Mouse (Mus musculus) stomach, embryonic 16.5 days (tissue): ENCODE results near the gene Nmt2. TPM values are rescaled to one million over a fixed set of nuclear protein-coding genes. Genes with fewer than 3 reads are reported as not detected.

Experiments
- ATAC-seq: fragments of 200-750 bp; cut with Nextera tagmentation; 2 replicates; pipeline ENCODE4 v1.8.0; 2017; ENCODE audit warnings: moderate number of reproducible peaks, moderate TSS enrichment; ENCODE audit not compliant: insufficient read depth, low FRiP score
- H3K27ac ChIP-seq: fragments of 300-500 bp; sonication (generic); 2 replicates; pipeline ENCODE4 v1.5.1; 2014; ENCODE audit warnings: low read length
- H3K27me3 ChIP-seq: fragments of 300-500 bp; sonication (generic); 2 replicates; pipeline ENCODE4 v1.6.1; 2014; ENCODE audit warnings: low read length, control low read depth, mixed read lengths; ENCODE audit not compliant: control insufficient read depth, insufficient read depth
- H3K36me3 ChIP-seq: fragments of 300-500 bp; sonication (generic); 2 replicates; pipeline ENCODE4 v1.6.1; 2014; ENCODE audit warnings: low read length; ENCODE audit not compliant: control insufficient read depth, insufficient read depth
- H3K4me1 ChIP-seq: fragments of 300-500 bp; sonication (generic); 2 replicates; pipeline ENCODE4 v1.6.1; 2014; ENCODE audit warnings: low read length, control low read depth, mixed read lengths; ENCODE audit not compliant: control insufficient read depth, insufficient read depth
- H3K4me2 ChIP-seq: fragments of 300-500 bp; sonication (generic); 2 replicates; pipeline ENCODE4 v1.6.1; 2014; ENCODE audit warnings: low read depth, low read length, mixed read lengths
- H3K4me3 ChIP-seq: fragments of 300-500 bp; sonication (generic); replicated peaks from 2 replicates; pipeline ENCODE4 v1.5.1; 2014; ENCODE audit warnings: mild to moderate bottlenecking, low read length
- H3K9ac ChIP-seq: fragments of 300-500 bp; sonication (generic); 2 replicates; pipeline ENCODE4 v1.6.1; 2014; ENCODE audit warnings: low read length
- H3K9me3 ChIP-seq: fragments of 300-500 bp; sonication (generic); replicated peaks from 2 replicates; pipeline ENCODE4 v1.6.1; 2016; ENCODE audit warnings: low read length, control low read depth; ENCODE audit not compliant: control insufficient read depth
- WGBS: fragments of 180-500 bp; shearing (Covaris S2); extraction: QIAGEN DNeasy Blood & Tissue Kit; methylation state at CpG from one replicate; pipeline ENCODE4 v1.1.7; 2014; 5-methylcytosine and 5-hydroxymethylcytosine counted together
- polyA plus RNA-seq: library from polyadenylated mRNA; unstranded; fragments of >200 nt; fragmentation: Nextera tagmentation; extraction: Ambion mirVana; gene quantifications from 2 replicates; pipeline ENCODE4 v1.2.1, GENCODE M21; 2015

Gene Nmt2
- polyA plus RNA-seq, 1 experiment from 2014 or later = 36.7 TPM

DNA sequence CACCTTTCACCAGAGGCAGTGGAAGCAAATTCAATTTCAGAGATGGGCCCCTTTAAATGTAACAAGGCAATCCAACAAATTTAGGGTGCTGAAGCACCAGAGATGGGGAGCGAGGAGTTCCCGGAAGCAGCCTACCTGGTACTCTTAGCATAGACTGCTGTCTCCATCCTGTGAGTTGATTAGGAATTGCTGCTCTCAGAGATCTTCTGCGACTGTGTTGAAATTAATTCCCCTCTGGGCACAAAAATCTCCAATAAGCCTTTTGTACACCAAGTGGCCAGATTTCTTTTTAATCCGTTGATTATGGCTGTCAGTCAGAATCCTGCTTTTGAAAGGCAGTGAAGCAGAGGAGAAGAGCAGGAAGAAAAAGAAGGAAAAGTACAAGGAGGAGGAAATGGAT, 81.1 kb downstream of the Nmt2 start:
- no peak overlapping the region for H3K4me3 ChIP-seq
- no peak overlapping the region for H3K9ac ChIP-seq
- H3K36me3 ChIP-seq = no peaks in the 10 kb centered on the region
- H3K9me3 ChIP-seq = no peaks in the 10 kb centered on the region
- WGBS = 58% methylated on average over 4 of the region's 4 CpGs
- ATAC-seq = no peak
- H3K27me3 ChIP-seq = no peaks in the 10 kb centered on the region
- H3K27ac ChIP-seq = no peak overlapping the region
- H3K4me1 ChIP-seq = no peaks in the 10 kb centered on the region
- no peak overlapping the region for H3K4me2 ChIP-seq

Other genes starting within 250 kb of the Nmt2 start
- gene Fam171a1, start 170.0 kb upstream of the Nmt2 start, polyA plus RNA-seq = 24.1 and 25.5 TPM in 2 replicates
- gene Rpp38, start 48.4 kb downstream of the Nmt2 start, polyA plus RNA-seq = 21.1 and 22.0 TPM in 2 replicates
- gene Acbd7, start 52.0 kb downstream of the Nmt2 start, polyA plus RNA-seq = 0.96 and 1.1 TPM in 2 replicates
- not detected in 2 replicates for gene Olah, start 113.0 kb downstream of the Nmt2 start, polyA plus RNA-seq
- gene Meig1, start 138.4 kb downstream of the Nmt2 start, polyA plus RNA-seq = 0.37 and 1.1 TPM in 2 replicates
- 5.9 and 6.2 TPM in 2 replicates for gene Dclre1c, start 139.9 kb downstream of the Nmt2 start, polyA plus RNA-seq
- gene Suv39h2, start 190.8 kb downstream of the Nmt2 start, polyA plus RNA-seq = 6.2 and 7.2 TPM in 2 replicates
- 4.0 and 4.2 TPM in 2 replicates for gene Gm45902, start 228.6 kb downstream of the Nmt2 start, polyA plus RNA-seq
- 84.2 and 90.2 TPM in 2 replicates for gene Hspa14, start 228.6 kb downstream of the Nmt2 start, polyA plus RNA-seq
- 0.15 and 0.20 TPM in 2 replicates for gene Cdnf, start 228.8 kb downstream of the Nmt2 start, polyA plus RNA-seq